Mouse (Mus musculus) adrenal gland, postnatal 25 days (tissue): Measurements from ENCODE around the gene Sdk1. TPM values are rescaled to one million over a fixed set of nuclear protein-coding genes. Genes with fewer than 3 reads are reported as not detected.

Experiments
- DNase-seq: peaks from one replicate; pipeline ENCODE4 v3.0.0; 2021; ENCODE audit warnings: mixed read lengths
- total RNA-seq: library from RNA; stranded (reverse); gene quantifications from 2 replicates; pipeline ENCODE4 v1.2.3, GENCODE M21; 2021

Gene Sdk1
- total RNA-seq, 1 experiment from 2014 or later, result 18.3 TPM

- DNase-seq, result no peak
Observed at GRCm38 (mm10) chr5:142130004-142130403, 888.7 kb downstream of the Sdk1 start.

- peak; percentile 15 for DNase-seq
Observed at GRCm38 (mm10) chr5:142139978-142140377, 898.7 kb downstream of the Sdk1 start.

- peak; percentile 5 for DNase-seq
Observed at GRCm38 (mm10) chr5:142149594-142149993, 908.3 kb downstream of the Sdk1 start.

- DNase-seq, result no peak
Observed at GRCm38 (mm10) chr5:142150756-142151155, 909.5 kb downstream of the Sdk1 start.

- DNase-seq, result no peak
Observed at GRCm38 (mm10) chr5:142156868-142157852, 915.9 kb downstream of the Sdk1 start.

- DNase-seq, result no peak
Observed at GRCm38 (mm10) chr5:142163483-142163882, 922.2 kb downstream of the Sdk1 start.

- no peak for DNase-seq
Observed at GRCm38 (mm10) chr5:142173636-142174035, 932.3 kb downstream of the Sdk1 start.

GRCm38 (mm10) chr5:142178164-142178563, 936.9 kb downstream of the Sdk1 start:
- no peak for DNase-seq

GRCm38 (mm10) chr5:142179304-142179703, 938.0 kb downstream of the Sdk1 start:
- no peak for DNase-seq

- no peak for DNase-seq
Observed at GRCm38 (mm10) chr5:142181862-142182261, 940.6 kb downstream of the Sdk1 start.

- no peak for DNase-seq
Observed at GRCm38 (mm10) chr5:142188765-142189164, 947.5 kb downstream of the Sdk1 start.

GRCm38 (mm10) chr5:142209911-142210310, 968.6 kb downstream of the Sdk1 start:
- no peak for DNase-seq

GRCm38 (mm10) chr5:142212252-142212651, 971.0 kb downstream of the Sdk1 start:
- DNase-seq, result no peak

GRCm38 (mm10) chr5:142215981-142216380, 974.7 kb downstream of the Sdk1 start:
- no peak for DNase-seq

- DNase-seq, result peak; percentile 17
Observed at GRCm38 (mm10) chr5:142220851-142221503, 979.7 kb downstream of the Sdk1 start.

- DNase-seq, result no peak
Observed at GRCm38 (mm10) chr5:142228957-142229810, 987.9 kb downstream of the Sdk1 start.

- DNase-seq, result no peak
Observed at GRCm38 (mm10) chr5:142229811-142230205, 988.5 kb downstream of the Sdk1 start.

- no peak for DNase-seq
Observed at GRCm38 (mm10) chr5:142240288-142240687, 999.0 kb downstream of the Sdk1 start.

GRCm38 (mm10) chr5:142242597-142242996, 1001.3 kb downstream of the Sdk1 start:
- peak; percentile 6 for DNase-seq

- no peak for DNase-seq
Observed at GRCm38 (mm10) chr5:142243069-142243468, 1001.8 kb downstream of the Sdk1 start.

GRCm38 (mm10) chr5:142256231-142256630, 1014.9 kb downstream of the Sdk1 start:
- no peak for DNase-seq

- DNase-seq, result no peak
Observed at GRCm38 (mm10) chr5:142258716-142259115, 1017.4 kb downstream of the Sdk1 start.
